Mouse (Mus musculus): ENCODE measurements around the gene Atp5s. TPM values are rescaled to one million over a fixed set of nuclear protein-coding genes. Genes with fewer than 3 reads are reported as not detected.

The Atp5s gene
- total RNA-seq, 2 experiments from 2014 or later = 7.3 to 10.5 TPM

Small RNAs within 50 kb of the gene (microRNA-seq; reads per million reads assigned to microRNA genes)
- 0 reads per million in 2 experiments for gene Mir681

Other genes with a start within 250 kb of the Atp5s start
- 1 to 10 TPM; 3.7 to 4.1 TPM for gene Vcpkmt, start 141.9 kb upstream of the Atp5s start, total RNA-seq (2021)
- 10 to 100 TPM; 27.2 to 29.2 TPM for gene Sos2, start 43.1 kb upstream of the Atp5s start, total RNA-seq (2021)
- 10 to 100 TPM; 24.6 to 28.1 TPM for gene L2hgdh, start 77 bp upstream of the Atp5s start, total RNA-seq (2021)
- under 1 TPM; 0.72 to 0.84 TPM for gene Cdkl1, start 66.3 kb downstream of the Atp5s start, total RNA-seq (2021)
- gene Atl1, start 167.7 kb downstream of the Atp5s start, total RNA-seq (2021) = 1 to 10 TPM; 1.3 to 2.7 TPM
- 10 to 100 TPM; 20.3 to 21.3 TPM for gene Map4k5, start 168.2 kb downstream of the Atp5s start, total RNA-seq (2021)

All from gastrocnemius, postnatal 14 days (tissue).